Mouse (Mus musculus): Measurements from ENCODE around the gene Aldh3b3.
A peak's percentile ranks its signal among the peaks of the same experiment; 100 is the strongest.

Aldh3b3 gene

DNA sequence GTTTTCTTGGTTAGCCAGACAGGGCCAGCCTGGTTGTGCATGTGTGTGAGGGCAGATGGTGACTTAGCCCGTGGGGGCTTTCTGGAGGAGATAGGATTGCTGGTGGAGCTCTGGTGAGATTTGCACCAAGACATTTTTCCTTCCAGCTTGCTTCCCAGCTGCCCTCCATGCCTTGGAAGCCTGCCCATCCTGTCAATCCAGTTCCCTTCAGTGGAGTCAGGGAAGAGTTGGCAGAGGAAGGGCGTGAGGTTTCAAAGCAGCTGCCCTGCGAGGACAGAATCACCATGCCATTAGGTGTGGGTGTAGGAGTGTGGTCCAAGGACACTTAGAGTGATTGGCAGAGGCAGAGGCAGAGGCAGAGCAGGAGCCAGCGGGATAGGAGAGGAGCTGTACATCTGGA is at the start of gene Aldh3b3:
Gene Aldh3b3, plus strand, starts transcription at position 176 of the 400 bp plus-strand sequence.
- DNase-seq, result no peak

DNA sequence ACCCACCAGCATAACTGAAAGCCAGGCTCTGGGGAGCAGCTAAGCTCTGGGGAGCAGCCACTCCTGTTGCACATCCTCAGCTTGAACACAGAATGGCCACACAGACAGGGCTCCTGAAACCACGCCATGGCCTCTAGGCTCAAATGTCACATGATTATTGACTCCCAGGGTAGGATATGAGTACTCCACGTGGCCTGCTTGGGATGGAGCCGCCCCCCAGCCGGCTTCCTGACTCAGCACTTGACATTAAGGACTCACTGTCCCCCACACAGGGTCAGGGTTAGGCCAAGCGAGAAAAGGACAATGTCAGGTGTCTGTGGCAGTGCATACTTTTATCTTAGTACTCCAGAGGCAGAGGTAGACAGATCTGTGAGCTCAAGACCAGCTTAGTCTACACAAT is 48.2 kb upstream of the Aldh3b3 start:
- no peak for DNase-seq

DNA sequence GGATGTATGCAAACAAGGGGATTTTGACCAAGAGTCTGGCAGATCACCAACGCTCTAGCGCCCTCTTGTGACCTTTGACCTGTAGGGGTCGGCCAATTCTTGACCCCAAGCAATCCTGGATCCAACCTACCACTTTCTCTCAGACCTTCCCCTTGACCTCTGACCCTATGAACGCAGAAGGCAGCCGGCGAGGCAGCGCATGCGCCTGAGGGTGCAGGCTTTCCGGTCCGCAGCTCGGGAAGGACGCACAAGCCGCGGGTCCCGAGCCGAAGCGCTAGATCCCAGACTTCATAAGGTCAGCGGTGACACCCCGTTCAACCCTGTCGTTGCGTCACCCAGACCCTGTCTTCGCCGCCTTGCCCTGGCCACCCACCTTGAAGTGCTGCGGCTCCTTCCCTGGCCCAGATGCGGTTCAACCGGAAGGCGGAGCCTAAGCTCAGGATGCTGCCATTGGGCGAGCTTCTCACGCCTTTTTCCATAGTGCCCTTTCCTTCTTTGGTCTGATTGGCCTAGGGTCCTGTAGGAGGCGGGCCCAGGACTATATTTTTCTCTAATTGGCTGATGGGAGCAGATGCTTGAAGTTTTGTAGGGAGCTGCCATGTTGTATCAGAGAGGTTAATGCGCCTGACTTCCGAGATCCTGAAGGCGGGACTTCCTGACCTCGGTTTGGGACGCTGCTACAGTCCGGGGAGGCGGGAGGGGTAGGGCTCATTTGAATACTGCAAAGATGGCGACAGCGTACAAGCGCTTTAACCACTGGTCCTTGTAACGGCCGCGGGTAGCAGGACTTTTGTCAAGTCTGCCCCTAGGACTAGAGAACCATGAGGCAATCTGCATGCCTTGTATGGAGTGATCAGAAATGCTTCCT is 45.9 kb upstream of the Aldh3b3 start, which contains the start of gene Ndufs8:
Gene Ndufs8, minus strand, starts transcription at position 438 of the 868 bp plus-strand sequence.
- peak; percentile 91 for DNase-seq

DNA sequence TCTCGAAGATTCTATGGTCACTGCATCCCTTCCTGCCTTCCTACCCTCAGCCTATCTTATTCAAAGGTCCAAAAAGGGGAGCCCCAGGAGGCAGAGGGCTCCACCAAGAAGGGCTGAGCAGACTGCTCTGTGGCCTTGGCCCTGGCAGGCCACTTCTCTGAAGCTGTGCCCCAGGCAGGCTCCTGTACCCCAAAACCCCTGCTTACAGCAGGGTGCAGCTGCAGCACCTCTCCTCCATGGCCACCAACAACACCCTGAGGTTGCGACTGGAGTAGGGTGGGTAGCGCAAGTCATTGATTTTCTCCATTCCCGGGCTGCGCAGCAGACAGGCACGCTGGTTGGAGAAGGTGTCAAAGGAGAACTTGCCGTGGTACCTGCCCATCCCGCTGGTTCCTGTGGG is 44.8 kb upstream of the Aldh3b3 start:
- DNase-seq, result no peak

DNA sequence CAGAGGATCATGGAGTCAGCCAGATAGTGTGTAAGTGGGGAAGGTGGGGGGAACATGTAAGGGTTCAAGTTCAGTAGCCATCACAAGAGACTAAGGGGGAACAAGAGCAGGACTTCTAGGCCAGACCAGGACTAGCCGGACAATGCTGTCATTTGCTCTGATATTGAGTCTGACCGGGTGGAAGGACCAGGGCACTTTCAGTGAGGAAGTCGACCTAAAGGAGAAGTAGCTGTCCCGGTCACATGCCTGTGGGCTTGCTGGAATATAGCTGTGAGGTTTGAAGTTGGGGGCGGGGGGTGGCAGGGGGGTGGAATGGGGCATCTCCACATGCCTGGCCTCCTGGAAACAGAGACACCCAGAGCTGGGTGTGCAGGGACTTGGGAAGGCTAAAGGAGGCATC is 43.9 kb upstream of the Aldh3b3 start:
- DNase-seq, result no peak

DNA sequence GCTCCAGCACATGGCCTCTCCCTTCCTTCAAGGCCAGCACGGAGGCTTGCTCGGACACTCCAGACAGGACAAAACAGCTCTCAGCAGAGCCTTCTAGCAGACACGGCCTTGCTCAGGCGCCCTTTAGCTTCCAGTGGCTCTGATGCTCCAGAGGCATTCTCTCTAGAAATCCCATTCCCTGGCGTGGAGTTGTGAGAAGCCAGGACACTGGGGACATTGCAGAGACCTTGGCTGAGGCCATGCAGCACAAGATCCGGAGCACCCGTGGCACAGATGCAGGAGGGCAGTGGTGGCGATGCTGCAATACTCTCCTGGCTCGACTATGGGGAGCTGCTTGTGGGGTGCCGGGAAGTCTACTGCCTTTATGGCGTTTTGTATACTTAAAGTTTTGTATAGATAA is 41.7 kb upstream of the Aldh3b3 start:
- DNase-seq, result no peak

DNA sequence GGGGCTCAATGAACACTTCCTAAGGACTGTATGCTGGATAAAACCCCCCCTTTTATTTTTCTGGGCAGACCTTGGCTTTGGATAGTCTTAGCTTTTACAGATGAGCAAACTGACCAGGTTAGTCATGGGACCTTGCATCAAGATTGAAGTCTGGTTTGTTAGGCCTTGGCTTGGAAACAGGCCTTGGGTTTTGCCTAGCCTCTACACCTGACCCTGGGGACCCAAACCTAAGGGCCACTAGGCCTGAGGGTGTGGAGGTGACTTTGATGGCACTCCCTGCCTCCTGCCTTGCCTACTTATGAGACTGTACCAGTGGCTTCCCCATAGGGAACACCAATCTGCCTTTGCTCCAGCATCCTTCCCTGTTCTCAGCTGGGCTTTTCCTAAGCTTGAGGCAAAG is 38.5 kb upstream of the Aldh3b3 start:
- no peak for DNase-seq

DNA sequence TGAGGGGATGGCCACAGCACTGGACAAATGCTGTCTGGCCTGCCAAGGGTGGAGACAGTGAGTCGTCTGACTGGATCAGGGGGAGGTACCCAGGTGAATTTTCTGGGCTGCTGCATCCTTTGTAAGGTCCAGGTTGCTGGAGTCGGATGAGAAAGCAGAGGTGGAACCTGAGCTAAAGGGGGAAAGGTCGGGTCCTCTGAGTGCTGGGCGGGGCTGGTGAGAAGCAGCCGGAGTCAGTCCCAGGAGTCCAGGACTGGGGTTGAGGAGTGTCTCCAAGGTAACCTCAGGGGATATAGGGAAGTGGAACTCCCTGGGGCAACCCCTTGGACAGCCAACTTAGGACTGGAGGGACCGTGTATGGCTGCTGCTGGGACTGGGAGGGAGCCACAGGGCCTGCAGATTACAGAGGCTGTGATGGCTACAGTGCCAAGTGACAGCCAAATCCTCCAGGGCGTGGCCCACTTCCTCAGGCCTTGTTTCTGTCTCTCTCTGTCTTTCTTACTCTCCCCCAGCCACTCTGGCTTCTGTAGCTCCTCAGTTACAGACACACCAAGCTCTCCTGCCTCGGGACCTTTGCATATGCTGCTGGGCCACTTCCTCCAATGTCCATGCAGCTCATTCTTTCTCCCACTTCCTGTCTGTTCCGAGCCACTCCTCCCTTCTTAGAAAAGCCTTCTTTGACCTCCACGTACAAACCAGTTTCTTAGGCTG is 35.6 kb upstream of the Aldh3b3 start:
- no peak for DNase-seq

DNA sequence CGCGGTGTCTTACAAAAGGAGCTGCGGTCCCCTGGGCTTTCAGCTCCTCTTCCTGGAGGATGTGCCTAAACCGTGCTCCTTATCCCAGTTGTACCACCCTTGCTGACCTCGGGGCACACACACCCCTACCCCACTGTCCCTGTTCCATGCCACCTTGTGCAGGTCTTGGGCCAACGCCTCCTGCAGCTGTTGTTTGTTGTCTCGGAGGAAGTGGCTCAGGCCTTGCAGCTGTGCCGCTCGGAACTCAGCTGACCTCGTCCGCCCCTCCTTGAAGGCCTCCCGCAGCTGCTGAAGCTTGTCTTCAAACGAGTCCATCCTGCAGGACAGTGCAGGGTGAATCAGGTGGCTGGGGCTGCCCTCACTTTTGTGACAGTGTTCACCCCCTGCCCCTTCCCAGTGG is 34.9 kb upstream of the Aldh3b3 start:
- no peak for DNase-seq

DNA sequence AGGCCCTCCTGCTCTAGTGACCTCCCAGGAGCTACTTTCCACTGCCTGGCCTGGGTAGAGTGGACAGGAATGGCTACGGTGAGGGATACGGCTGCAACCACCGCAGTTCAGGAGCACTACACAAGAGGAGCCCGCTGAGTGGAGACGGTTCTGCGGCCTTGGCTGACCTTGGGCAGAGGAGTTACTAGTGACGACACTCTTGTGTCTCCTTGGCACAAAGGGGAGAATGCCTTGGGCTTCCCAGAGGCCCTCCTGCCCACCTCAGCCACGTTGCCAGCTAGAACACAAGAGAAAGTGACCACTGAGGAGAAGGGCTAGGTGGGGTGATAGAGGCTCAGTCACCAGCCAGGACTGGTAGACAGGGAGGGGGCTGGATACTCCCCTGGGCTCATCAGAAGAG is 34.3 kb upstream of the Aldh3b3 start:
- DNase-seq, result no peak

DNA sequence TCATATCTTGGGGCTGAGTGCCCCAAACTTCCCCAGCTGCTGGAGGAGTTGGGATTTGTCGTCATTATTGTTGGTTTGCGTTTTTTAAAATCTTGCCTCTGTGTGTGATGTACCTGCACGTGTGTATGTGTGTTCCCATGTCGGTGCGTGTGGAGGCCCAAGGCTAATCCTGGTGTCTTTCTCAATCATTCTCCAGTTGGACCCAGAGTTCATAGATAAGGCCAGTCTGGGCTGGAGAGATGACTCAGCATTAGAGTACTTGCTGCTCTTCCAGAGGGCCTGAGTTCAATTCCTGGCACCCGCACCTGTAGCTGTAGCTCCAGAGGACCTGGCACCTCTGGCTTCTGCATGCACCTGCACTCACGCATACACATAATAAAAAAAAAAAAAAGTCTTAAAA is 33.6 kb upstream of the Aldh3b3 start:
- DNase-seq, result no peak

DNA sequence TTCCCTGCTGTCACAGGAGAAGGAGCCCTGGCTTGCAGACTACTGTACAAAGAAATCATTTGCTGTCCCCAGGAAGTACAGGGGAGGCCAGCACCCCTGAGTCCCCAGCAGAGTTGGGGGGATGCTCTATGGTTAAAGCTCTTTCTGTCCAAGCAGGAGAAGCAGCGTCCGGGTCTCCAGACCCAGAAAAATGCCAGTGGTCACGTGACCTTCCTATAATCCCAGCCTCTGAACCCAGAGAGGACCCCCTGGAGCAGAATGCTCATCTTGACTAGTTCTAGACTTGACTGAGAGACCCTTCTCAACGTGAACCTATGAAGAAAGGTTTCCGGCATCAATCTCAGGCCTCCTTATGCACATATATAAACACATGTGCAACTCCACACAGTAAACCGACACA is 32.6 kb upstream of the Aldh3b3 start:
- DNase-seq, result no peak

DNA sequence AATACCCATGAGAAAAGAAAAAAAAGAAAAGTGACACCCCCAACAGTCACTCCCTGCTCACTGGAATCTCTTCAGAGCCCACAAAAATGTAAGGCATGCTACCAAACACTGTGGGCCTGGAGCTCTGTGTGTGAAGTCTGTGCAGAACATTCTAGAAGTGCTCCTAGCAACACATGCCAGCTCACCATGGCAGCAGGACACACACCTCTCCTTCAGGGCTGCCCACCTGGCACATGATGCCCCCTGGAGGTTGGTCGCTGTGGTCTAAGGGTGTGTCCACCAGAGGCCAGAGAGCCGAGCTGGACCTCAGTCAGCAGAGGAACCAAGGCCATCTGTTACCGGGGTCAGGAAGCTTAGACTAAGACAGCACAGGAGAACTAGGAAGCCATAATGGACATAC is 32.2 kb upstream of the Aldh3b3 start:
- DNase-seq, result no peak

DNA sequence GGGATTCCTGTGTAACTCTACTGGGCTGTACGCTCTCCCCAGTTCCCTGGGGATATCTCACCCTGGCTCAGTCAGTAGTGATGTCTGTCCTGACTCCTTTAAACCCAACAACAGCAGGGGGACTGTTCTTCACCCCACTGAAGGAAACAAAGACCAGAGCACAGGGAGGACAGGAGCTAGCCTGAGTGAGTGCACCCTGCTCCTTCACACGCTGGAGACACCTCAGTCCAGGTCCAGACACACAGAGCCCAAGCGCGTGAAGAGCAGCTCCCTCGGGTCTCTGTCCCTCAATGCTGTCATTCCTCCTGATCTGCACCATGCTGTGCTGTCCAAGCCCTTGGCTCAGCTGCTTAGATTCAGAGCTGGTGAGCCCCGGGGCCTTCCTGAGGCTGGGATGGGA is 31.8 kb upstream of the Aldh3b3 start:
- DNase-seq, result no peak

DNA sequence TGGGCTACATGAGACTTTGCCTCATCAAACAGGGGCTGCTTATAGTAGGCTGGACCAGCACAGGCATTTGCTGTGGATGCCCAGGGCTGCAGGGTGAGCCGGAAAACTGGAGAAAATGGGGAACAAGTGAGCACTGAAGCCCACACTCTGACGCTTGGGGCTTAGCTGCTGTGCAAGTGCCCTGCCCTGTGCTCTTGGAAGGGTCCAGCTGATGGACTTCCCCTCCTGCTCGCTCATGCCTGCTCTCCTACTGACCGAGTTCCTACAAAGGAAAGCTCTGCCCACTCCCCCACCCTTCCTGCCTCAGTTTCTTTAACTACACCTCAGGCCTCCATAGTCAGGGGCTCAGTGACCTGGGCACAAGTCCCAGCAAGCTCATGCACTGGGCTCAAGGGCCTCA is 30.5 kb upstream of the Aldh3b3 start:
- DNase-seq, result no peak

DNA sequence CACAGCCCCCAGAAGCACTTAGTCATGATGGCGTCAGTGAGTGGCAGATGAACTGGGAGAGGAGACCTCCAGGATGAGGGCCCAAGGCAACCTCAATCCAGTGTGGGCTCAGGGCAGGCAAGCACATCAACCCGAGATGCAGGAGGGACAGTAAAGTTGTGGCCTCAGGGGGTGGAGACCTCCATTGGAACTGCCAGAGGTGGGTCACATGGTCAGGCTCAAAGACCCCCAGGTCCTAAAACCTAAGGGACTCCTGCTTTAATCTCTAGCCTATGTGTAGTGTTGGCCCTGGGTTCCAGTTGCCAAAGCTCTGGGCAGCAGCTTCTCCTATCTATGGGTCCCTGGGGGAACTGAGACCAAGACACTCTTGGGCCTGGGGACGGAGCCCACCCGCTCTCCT is 29.7 kb upstream of the Aldh3b3 start:
- no peak for DNase-seq

DNA sequence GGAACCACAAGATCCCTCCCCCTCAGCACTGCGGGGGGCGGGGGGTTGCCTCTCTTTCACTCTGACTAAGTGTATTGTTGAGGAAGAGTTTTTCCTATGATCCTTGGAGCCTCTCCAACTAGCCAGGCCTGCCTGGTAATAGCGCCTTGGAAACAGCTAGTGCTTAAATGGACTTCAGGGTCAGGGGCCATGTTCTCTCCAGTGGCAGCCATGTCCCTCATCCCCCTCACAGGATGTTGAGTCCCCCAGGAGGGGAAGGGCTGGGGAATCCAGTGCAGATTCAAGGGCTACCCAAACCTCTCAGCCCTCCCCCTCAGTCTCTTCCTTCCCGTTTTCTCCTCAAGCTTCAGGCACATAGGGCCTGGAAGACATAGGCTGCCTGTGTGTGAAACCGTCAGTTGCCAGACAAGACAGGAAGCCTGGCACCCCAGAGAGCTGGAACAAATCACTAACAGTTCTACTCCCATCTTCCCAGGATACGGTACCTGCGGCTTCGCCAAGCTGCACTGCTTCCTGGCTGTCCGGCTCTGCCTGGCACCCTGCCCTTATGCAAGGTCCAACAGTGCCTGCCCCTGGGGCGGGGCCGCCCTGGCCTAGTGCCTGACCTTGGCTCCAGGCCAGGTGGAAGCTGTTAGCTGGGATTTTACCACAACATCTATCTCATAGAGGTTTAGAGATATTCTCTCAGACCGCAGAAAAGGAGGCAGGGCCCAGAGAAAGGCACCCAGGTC is 29.1 kb upstream of the Aldh3b3 start, which contains the start of gene Aldh3b1:
Gene Aldh3b1, minus strand, starts transcription at position 598 of the 731 bp plus-strand sequence.
- peak; percentile 70 for DNase-seq

DNA sequence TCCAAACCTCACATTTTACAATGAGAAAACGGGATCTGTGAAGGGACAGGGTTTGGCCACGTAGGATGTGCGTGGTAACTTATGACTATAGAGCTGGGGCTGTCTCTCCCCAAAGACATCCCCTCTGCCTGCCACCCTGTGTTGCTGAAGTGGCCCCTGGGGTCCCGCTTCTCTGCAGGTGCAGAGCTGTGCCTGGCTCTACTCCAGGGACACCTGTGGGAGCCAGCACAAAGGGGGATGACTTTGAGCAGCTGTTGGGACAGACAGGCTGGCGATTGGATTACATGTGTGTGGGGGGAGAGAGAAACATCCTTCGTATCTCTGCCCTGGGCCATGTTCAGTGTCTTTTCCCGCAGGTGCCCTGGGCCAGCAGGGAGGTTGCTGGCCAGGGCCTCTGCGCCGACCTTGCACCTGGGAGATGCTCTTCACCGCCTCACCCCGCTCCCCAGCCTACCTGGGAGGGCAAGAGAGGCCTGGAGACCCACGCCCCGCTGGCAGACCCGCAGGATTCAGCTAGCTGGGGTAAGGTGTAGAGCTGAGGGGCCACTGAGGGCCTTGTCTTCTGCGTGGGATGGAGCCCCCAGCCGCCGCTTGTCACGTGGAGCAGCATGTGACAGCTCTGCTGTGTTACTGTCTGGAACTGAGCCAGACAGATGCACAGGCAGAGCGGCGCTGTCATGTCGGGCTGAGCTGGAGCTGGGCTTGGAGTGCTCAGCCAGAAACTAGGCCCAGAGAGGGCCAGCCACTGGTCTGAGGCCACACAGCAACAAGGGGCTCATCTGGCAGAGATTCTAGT is 28.0 kb upstream of the Aldh3b3 start:
- no peak for DNase-seq

DNA sequence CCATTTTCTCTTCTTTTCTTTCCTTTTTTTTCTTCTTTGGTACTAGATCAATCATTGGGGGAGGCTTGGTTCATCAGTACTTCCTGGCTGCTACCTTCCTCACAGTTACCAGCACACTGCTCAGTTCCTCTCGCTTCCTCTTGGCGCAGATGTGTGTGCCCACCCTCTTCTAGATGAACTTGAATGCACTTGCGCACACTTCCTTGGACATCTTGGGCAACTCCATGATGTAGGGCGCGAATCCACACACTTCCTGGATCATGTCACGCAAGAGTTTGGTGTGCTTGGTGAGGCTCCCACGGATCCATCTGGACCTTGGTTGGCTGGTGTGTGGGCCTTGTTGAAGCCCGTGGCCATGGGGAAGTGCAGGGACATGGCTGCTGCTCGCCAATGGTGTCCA is 26.7 kb upstream of the Aldh3b3 start:
- no peak for DNase-seq

DNA sequence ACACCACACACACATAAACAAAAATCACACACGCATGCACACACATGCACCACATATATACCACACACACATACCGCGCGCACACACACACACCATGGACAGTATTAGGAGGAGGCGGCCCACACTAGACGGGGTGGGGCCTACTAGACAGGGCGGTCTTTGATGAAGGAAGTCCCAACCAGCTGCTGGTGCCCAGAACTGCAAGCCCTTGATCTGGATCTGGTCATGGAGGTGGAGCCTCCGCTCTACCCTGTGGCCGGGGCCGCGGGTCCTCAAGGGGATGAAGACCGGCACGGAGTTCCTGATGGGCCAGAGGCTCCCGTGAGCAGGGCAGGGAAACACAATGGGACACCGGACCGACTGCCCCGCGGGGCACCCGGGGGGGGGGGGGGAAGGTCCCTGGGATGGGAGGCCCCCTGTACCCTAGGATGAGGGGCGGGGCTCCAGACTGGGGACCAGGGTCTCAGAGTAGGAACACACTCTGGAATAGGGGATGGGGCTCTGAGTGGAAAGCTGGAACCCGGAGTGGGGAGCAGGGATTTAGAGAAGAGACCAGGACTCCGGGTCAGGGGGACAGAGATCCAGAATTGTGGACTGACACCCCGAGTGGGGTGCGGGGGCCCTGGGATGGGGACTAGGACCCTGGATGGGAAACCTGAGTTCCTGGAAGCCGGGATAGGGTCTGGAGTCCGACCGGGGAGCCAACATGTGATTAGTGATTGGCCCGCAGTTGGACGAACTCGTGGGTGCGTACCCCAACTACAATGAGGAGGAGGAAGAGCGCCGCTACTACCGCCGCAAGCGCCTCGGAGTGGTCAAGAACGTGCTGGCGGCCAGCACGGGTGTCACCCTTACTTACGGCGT is 23.2 kb upstream of the Aldh3b3 start, which contains the start of gene Unc93b1:
Gene Unc93b1, plus strand, starts transcription at position 155 of the 864 bp plus-strand sequence.
- peak; percentile 63 for DNase-seq

All from liver (tissue).